In genomic region chr1:120846146-120846545, GRCm38 (mm10) we compare ENCODE assay signal across 16 mouse cellular contexts.
"Had no signal": no experiment of that assay in that cellular context is flagged by ENCODE, and none has a peak within 500 bp of the region (broad histone marks: within the 10 kb centered on the region; RNA-seq: fewer than 3 reads in every experiment).

No protein-coding gene starts in this region.

- ATAC-seq: liver, embryonic 12.5 days; liver, postnatal 0 days; lung, postnatal 0 days; midbrain, embryonic 13.5 days; midbrain, embryonic 15.5 days; midbrain, embryonic 16.5 days had no signal

- DNase-seq: left cerebral cortex, postnatal 4 days; liver; liver, embryonic 13.5 days; liver, postnatal 0 days; lung, adult 2 months; lung, embryonic 14.5 days; lung, postnatal 10 days; lung, postnatal 14 days; lung, postnatal 36 days; lung, postnatal 4 days; midbrain, embryonic 14.5 days had no signal
